Mouse (Mus musculus): Measurements from ENCODE around the gene Stkld1. TPM values are rescaled to one million over a fixed set of nuclear protein-coding genes. Genes with fewer than 3 reads are reported as not detected.
A peak's percentile ranks its signal among the peaks of the same experiment; 100 is the strongest.
"Not testable (repeated sequence)": the region's sequence is repeated elsewhere in the genome, so short reads cannot be mapped to it uniquely, and the experiment has no call there.

Stkld1 gene
- total RNA-seq (2021): 0.33 TPM in 1 of 2 replicates, not detected in the other
- long read RNA-seq: 0 reads

DNA sequence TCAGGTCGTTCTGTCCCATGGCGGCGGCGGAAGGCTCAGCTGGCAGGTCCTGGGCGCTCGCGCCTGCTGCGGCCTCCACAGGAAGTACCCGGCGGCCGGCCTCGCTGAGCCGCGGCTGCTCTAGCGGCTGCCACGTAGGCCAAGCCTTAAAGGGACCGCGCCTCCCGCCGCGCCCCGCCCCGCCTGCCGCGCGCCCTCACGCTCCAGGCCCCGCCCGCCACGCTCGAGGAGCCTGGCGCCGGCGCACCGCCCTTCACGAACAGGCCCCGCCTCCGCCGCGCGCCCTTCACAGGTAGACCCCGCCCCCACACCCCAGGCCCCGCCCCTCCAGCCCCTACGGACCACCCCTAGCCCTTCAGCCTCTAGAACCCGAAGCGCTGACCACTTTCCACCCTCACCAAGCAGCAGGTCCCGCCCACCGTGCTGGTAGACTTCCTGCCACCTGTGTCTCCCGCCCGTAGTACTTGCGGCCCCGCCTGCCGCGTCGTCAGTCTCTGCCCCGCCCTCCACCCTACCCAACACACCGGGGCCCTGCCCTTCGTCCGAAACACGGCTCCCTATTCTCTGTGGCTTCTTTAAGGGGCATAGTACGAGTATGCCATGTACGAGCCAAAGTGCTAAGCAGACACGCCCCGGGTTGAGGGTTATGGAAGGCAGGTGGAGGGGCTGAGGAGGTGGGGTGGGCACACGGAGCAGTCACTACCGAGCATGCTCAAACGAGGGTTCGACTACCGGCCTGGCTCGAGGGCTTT is at the start of gene Stkld1, which contains the start of gene Surf4:
Gene Stkld1 (plus strand): TSS at position 744 of the 752 bp plus-strand sequence.
Gene Surf4 (minus strand): TSS at position 625 of the 752 bp plus-strand sequence.
- DNase-seq: peak; percentile 96

DNA sequence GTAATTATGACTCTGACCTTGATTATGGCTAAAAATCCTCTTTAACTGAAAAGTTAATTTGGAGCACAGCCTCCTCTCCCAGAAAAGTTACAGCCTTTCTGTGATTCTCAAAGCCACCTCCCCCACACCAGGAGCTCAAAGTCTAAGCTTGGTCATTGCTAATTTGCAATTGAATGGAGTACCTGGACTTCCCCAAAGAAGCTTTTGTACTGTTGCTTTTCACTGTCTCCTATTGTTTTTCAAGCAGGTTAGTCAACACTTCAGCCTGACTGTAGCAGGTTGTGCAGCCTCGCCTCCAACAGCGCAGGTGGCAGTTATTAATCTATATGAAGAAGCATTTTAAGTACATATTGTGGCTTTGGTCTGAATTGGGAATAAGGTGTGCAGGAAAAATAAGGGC is 48.3 kb upstream of the Stkld1 start:
- not testable (repeated sequence) for DNase-seq

DNA sequence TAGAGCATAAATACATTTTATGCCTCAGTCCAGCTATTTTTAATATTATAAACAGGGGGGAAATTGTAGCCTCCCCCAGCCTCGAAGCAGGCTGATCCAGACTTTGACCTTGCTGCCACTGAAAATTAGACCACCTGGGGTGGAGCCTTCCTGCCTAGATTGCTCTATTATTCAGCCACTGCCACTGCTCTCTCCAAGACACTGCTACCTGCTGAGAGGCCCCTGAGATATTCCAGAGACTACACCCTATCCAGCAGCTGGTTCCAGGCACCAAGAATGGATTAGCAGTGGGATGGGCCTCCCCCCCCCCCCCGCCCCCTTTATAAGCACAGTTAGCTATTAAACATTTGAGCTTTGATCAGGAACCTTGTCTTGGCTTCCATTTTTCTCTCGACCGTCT is 47.7 kb upstream of the Stkld1 start:
- not testable (repeated sequence) for DNase-seq

DNA sequence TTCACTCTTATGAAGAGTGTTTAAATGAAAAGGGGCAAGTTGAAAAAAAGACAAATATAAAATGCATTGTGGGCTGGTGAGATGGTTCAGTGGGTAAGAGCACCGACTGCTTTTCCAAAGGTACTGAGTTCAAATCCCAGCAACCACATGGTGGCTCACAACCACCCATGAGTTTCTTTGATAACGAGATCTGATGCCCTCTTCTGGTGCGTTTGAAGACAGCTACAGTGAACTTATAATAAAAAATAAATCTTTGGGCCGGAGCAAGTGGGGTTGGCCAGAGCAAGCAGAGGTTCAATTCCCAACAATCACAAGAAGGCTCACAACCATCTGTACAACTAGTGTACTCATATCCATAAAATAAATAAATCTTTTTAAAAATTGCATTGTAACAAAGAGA is 37.9 kb upstream of the Stkld1 start:
- no peak for DNase-seq

DNA sequence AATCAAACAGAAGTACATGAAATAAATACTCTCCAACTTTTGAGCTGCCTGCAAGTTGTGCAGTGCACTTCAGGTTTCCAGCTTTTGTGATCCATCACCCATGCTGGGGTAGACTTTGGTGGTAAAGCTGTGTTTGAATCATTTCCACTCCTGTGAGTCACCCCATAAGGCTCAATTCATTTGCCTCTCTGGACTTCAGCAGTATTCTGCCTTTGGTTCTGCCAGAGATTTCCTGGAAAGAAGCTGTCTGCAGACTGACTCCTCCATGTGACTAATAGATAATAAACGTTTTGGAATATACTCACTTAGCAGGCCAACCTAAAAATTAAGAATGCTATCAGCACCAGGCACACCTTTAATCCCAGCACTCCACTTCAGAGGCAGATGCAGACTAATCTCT is 33.1 kb upstream of the Stkld1 start:
- DNase-seq: no peak

DNA sequence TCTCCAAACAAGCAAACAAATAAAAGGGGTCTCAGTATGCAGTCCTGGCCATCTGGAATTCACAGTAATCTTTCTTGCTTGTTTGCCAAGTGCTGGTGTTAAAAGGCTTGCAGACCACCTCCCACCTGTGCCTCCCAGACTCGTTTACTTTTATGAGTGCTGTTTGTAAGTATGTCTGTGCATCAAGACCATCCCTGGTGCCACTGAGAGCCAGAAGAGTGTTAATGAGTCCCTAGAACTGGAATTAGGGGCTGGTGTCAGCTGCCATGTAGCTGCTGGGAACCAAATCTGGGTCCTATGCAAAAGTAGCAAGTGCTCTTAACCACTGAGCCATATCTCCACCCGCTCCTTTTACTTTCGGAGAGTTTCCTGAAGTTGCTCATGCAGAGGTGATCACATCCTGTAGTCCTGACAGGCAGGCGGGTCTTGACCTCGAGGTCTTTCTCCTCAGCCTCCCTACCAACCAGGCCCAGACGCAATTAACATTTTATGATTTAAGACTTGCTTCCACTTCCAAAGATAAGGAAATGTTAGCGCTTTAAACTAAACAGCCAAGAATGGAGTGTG is 31.9 kb upstream of the Stkld1 start:
- no peak for DNase-seq

DNA sequence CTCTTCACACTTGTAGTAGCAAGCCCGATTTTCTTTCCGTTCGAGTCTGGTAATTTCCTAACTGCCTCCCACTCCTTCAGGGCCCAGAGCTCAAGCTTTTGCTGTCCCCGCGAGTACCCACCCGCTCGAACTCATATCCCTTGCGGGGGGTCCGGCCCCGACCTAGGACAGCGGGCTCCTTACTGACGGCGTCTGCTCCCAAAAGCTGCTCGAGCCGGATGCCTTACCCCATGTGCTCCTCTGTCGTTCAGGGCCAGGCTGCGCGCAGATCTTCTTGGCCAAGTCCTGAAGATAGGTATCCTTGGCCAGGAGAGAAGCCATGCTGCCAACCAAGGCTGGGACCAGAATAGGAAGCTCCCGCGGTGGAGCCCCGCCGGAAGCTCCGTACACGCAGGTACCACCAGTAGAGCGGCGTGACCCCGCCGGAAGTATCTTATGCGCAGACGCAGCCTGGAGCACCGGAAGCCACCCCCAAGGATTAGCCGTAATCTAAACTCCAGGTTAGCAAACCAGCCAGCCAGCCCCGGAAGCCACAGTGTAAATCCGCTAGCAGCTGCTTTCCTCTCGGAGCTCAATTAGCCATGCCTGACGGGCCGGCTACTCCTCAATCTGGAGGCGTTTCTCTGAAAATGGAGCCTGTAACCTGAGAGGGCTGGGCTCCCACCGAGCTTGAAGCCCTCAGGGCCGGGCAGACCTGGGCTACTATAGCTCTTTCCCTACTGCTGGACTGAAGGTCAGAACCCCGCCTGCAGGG is 31.2 kb upstream of the Stkld1 start, which contains the start of gene Surf6:
Gene Surf6 (minus strand): TSS at position 413 of the 754 bp plus-strand sequence.
- DNase-seq: peak; percentile 93

DNA sequence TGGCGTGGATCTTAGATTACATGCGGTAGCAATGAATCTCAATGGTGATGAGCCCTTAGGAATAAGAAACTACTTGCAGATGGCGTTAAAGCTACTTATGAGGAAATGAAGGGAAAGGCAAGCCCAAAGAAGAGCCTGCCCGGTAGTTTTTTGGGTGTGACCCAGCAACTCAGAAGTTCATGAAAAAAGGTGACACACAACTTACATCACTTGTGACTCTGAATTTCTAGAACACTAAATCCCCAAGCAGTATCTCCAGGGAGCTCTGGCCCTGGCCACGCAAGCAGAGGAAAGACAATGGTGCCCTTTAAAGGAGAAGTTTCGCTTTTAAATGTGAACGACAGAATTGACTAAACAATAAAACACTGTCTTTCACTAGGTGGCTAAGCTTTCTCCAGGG is 30.5 kb upstream of the Stkld1 start:
- no peak for DNase-seq

DNA sequence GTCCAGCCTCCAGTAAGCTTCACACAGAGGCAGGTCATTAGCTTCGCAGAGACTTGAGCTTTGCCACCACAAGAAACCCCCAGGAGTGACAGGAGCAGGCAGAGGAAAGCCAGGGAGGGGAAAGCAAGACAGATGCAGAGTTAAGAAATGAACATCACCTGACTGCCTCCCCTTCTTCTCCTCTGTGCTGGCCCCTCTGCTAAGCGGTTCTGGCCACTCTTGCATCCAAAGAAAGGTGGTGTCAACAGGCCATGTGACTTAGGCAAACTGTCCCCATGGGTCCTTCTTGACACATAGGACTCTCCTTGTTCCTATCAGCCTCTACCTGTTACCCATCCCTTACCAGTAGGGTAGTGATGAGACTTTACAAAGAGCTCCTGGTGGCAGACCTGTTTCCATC is 27.9 kb upstream of the Stkld1 start:
- DNase-seq: no peak

DNA sequence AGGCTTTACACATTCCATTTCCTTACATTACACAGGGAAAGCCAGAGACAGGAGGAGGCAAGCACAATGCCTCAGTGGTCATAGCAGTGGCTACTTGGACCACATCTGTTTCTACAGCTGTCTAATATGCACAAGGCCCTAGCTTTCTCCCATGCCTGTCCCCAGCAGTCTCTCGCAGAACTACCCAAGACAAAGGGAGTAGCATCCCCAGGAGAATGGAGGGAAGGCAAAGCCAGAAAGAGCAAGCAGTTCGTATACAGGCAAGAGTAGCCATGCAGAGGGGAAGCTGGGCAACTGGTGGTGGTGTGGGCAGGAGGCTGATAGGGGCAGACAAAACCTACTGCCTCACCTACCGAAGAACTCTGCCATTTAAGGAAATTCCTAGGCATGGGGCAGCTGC is 27.4 kb upstream of the Stkld1 start:
- no peak for DNase-seq

DNA sequence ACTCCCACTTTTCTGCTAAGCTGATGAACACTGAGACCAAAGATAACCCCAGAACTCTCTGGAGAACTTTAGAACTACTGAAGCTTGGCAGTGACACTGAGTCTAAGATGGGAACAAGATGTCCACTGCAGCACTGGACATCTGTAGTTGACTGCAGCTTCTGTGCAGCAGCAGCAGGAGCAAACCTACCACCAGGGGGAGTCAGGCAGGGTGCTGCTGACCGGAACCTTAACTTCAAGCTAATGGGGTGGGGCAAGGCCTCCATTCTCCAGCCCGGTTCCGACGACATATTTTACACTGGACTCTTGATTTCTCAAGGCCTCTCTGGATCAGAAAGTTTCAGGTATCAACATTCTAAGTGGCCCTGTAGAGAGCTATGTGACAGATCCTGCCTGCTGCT is 26.7 kb upstream of the Stkld1 start:
- peak; percentile 55 for DNase-seq

DNA sequence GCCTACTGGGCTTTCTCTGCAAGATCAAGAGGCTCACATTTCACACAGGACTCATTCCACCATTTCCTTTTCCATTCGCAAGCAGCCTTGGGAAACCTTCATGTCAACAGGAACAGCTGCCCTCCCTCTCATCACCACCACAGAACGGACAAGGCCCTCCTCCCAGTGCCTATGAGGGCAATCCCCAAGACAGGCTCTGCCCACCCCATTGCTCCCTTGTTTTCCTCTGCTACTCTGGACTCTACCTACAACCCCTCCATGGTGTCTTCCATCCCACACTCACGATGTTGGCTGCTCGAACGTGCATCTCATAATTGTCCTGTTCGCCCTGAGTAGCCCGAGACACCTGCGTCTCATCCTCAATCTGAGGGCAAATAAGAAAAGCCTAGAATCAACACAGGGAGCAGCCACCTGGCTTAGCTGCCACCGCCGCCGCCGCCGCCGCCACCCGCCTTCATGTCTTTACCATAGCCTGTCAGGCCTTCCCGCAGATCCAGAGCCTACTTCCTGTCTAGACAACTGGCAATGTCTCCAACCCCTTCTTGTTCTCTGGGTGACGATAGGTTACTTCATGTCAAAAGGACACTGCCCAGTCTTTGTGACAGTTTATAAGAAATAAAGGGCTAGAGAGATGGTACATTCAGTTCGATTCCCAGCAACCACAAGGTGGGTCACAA is 25.0 kb upstream of the Stkld1 start:
- DNase-seq: no peak

DNA sequence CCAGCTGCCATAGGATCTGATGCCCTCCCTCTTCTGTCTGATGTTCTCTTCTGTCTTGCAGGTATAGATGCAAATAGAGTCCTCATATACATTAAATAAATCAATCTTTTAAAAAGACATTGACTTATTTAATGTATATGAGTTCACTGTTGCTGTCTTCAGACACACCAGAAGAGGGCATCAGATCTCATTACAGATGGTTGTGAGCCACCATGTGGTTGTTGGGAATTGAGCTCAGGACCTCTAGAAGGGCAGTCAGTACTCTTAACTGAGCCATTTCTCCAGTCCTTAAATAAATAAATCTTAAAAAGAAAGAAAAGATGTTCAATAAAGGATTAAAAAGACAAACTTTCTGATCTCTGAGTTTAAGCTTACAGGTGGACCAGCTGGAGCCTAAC is 24.5 kb upstream of the Stkld1 start:
- no peak for DNase-seq

DNA sequence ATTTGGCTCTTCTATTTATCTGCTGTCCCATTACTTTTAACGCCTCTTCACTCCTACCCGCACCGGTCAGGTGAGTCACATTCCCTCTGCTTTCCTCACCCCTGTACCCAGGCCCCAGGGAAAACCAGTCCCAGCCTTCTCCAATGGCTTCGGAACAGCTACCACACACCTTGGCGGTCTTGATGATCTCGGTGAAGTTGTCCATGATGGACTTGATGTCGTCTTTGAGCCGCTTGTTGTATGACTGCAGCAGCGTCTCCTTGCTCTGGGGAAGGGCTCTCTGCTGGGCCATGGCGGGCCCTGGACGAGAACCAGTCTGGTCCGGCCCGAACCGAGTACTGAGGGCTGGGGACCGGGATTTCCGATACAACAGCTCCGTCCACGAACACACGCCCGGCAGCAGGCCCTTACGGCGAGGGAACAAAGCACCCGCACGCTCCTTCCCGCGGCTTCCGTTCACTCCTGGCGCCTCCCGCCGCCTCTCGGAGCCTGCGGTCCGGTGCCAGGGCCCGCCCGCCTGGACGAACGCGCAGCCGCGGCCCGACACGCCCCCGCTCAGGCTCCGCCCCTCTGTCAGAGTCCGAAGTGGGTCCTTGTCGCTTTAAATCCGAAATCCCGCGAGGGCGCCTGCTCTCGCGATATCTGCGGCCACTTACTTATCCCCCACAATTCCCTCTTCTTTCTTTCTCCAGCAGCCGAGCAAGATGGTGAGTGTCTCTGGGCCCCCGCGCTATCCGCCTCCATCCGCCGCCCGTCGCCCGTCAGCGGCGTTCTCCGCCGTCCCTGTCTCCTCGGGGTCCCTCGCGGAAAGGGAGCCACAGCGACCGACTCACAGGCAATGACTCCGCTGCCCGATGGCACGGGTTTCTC is 23.5 kb upstream of the Stkld1 start, which contains the start of the genes Med22 and Rpl7a:
Gene Med22 (minus strand): TSS at position 554 of the 870 bp plus-strand sequence.
Gene Rpl7a (plus strand): TSS at position 641 of the 870 bp plus-strand sequence.
- DNase-seq: peak; percentile 100

DNA sequence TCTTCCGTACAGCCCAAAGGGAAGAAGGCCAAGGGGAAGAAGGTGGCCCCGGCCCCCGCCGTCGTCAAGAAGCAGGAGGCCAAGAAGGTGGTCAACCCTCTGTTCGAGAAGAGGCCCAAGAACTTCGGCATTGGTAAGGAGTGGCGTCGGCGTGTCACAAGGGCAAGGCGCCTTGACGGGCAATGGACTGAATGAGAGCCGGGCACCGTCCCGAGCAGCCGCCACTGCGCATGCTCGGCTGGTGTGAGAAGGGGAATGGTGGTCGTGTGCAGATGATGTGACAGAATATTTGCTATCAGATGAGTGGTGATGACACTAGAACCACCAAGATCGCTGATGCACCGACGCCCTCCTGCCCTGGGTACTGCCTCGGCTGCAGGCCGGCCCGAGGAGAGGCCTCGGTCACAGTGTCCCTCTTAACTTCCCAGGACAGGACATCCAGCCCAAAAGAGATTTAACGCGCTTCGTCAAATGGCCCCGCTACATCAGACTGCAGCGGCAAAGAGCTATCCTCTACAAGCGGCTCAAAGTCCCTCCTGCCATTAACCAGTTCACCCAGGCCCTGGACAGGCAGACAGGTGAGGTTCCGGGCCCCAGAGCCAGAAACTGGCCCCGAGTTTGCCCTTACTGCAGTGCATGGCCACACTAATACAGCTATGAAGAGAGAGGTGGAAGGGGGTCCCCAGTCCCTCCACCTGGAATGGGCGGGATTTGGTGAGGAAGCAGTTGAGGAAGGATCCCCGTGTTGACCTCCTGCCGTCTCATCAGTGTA is 22.7 kb upstream of the Stkld1 start:
- peak; percentile 54 for DNase-seq

DNA sequence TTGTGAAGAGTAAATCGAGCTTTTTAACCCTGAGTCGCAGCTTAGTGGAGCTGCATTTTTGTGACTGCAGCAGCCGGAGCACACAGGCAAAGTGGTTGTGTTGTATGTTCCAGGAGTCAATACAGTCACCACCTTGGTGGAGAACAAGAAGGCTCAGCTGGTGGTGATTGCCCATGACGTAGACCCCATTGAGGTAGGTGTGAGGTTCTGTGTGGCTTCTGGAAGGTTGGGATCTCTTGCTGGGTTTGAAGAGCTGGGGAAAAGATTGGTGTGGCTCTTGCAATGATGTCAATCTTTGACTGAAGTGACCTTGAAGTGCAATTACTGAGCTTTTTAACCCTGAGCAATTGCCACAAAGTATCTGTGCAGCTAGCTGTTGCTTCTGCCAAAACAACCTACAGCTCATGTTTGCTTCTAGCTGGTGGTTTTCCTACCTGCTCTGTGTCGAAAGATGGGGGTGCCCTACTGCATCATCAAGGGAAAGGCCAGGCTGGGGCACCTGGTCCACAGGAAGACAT is 21.5 kb upstream of the Stkld1 start:
- no peak for DNase-seq

DNA sequence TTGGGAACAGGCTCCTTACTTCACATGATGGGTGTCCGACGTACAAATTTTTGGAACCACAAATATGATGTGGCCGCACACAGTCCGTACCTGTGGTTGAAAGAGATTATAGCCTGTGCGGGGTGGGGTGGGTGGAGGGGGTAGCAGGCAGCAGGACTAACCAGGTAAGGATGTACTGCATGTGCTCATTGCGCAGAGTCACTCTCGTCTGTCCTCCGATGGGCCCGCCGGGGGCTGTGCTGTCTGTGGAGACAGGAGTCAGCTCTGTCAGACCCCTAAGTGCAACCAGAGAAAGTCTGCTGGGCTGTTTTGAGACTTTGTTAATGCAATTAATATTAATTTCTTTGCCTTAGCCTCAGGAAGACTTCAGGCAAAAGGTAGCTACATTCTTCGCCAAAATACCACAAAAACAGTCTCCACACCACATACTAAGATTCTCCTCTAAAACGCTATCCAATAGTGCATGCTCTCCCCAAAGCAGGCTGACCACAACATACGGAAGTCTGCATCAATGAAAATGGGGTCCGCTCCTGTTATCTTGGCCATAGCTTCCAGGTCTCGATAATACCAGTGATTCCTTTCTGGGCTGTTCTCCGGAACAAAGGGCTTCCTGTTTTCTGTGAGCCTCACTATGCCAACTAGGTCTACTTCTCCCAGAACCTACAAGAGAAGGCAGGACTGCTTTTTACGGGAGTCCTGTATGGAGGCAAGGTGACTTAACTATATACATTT is 20.3 kb upstream of the Stkld1 start:
- DNase-seq: no peak

DNA sequence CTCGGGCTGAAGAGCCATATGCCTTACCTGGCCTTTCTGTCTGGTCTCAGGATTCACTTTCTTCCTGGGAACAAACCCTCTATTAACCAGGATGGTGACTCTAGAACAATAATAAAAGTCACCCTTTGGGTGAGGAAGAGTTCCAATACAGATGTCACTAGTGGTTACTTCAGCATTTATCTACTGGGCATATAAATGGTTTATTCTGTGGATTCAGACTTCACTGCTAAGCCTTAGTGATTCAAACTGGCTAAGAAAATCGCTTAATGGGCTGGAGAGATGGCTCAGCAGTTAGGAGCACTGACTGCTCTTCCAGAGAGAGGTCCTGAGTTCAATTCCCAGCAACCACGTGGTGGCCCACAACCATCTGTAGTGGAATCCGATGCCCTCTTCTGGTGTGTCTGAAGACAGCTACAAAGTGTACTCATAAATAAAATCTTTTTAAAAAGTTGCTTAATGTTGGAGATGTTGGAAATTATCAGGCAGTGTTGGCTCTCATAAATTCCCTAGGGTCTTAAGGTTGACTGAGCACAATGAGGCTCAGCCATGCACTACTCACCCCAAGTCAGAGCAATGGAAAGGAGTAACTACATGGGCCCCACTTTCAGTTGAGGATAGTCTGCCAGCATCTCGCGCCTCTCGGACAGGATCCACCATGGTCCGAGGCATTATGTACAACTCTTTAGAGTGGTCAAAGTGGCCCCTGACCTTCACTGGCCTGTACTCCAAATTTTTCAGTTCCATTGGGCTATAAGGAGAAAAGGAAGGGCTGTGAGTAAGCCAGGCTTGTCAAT is 19.5 kb upstream of the Stkld1 start:
- DNase-seq: no peak

All from adrenal gland, postnatal 25 days (tissue).